Mouse (Mus musculus) myocyte (in vitro differentiated cells): Measurements from ENCODE around the gene Tnik. TPM values are rescaled to one million over a fixed set of nuclear protein-coding genes. Genes with fewer than 3 reads are reported as not detected.

Source experiments
- H3K27me3 ChIP-seq: one replicate; pipeline ENCODE4 v1.6.1; 2011; ENCODE audit not compliant: control insufficient read depth, insufficient read depth, insufficient read length
- H3K36me3 ChIP-seq: one replicate; pipeline ENCODE4 v1.6.1; 2011; ENCODE audit not compliant: control insufficient read depth, insufficient read depth
- H3K4me2 ChIP-seq: one replicate; pipeline ENCODE4 v1.6.1; 2011; ENCODE audit warnings: low read depth, control low read depth
- H3K4me3 ChIP-seq: one replicate; pipeline ENCODE4 v1.5.1; 2011; ENCODE audit warnings: mild to moderate bottlenecking, control low read depth, moderate library complexity
- H3K79me2 ChIP-seq: one replicate; pipeline ENCODE4 v1.6.1; 2011; ENCODE audit not compliant: control insufficient read depth, insufficient read depth
- H3ac ChIP-seq: one replicate; pipeline ENCODE4 v1.6.1; 2011; ENCODE audit not compliant: control insufficient read depth, insufficient read length
- CEBPB ChIP-seq: IDR thresholded peaks from 2 replicates; pipeline ENCODE4 v1.6.1; 2011; ENCODE audit warnings: mild to moderate bottlenecking, moderate library complexity; ENCODE audit not compliant: poor library complexity, insufficient read depth, severe bottlenecking
- E2F4 ChIP-seq: IDR thresholded peaks from one replicate; pipeline ENCODE4 v1.6.1; 2011; ENCODE audit warnings: mild to moderate bottlenecking, control low read depth, moderate library complexity; ENCODE audit not compliant: insufficient read depth
- MAX ChIP-seq: IDR thresholded peaks from one replicate; pipeline ENCODE4 v1.6.1; 2011; ENCODE audit warnings: low read depth, mild to moderate bottlenecking, control low read depth
- MYOD1 ChIP-seq, 3 experiments: IDR thresholded peaks; one replicate each; pipeline ENCODE4 v1.6.1; 2011; ENCODE audit warnings: control low read depth in 2 of 3, low read depth in 2 of 3, mild to moderate bottlenecking in 2 of 3, moderate library complexity in 1 of 3; ENCODE audit not compliant: insufficient read length in 2 of 3, control insufficient read depth in 1 of 3
- MYOG ChIP-seq, 3 experiments: IDR thresholded peaks; one replicate each; pipeline ENCODE4 v1.6.1; 2011; ENCODE audit warnings: control low read depth in 2 of 3, low read depth in 2 of 3, mild to moderate bottlenecking in 2 of 3; ENCODE audit not compliant: insufficient read length in 2 of 3, control insufficient read depth in 1 of 3, insufficient read depth in 1 of 3
- POLR2A ChIP-seq: IDR thresholded peaks from one replicate; pipeline ENCODE4 v1.6.1; 2011; ENCODE audit warnings: low read depth, mild to moderate bottlenecking, control low read depth, moderate library complexity; ENCODE audit not compliant: insufficient read length
- POLR2AphosphoS2 ChIP-seq: IDR thresholded peaks from one replicate; pipeline ENCODE4 v1.6.1; 2011; ENCODE audit warnings: low read depth, control low read depth; ENCODE audit not compliant: insufficient read length
- REST ChIP-seq: IDR thresholded peaks from one replicate; pipeline ENCODE4 v1.6.1; 2011; ENCODE audit warnings: mild to moderate bottlenecking, control low read depth, moderate library complexity; ENCODE audit not compliant: insufficient read depth, insufficient read length
- SRF ChIP-seq: IDR thresholded peaks from one replicate; pipeline ENCODE4 v1.6.1; 2011; ENCODE audit warnings: low read depth; ENCODE audit not compliant: control insufficient read depth, insufficient read length
- TCF12 ChIP-seq: IDR thresholded peaks from one replicate; pipeline ENCODE4 v1.6.1; 2011; ENCODE audit warnings: mild to moderate bottlenecking, control low read depth; ENCODE audit not compliant: poor library complexity, insufficient read depth, severe bottlenecking
- TCF3 ChIP-seq: IDR thresholded peaks from one replicate; pipeline ENCODE4 v1.6.1; 2011; ENCODE audit warnings: low read depth, control low read depth; ENCODE audit not compliant: insufficient read length
- USF1 ChIP-seq: IDR thresholded peaks from one replicate; pipeline ENCODE4 v1.6.1; 2011; ENCODE audit warnings: low read depth, mild to moderate bottlenecking, control low read depth, moderate library complexity
- polyA plus RNA-seq: library from polyadenylated mRNA; unstranded; fragments of >200 nt; fragmentation: generic; extraction: Trizol; gene quantifications from one replicate; pipeline ENCODE4 v1.2.1, GENCODE M21; 2012; ENCODE audit warnings: missing spikeins

Tnik gene
- polyA plus RNA-seq, 1 experiment = 1.8 TPM

DNA sequence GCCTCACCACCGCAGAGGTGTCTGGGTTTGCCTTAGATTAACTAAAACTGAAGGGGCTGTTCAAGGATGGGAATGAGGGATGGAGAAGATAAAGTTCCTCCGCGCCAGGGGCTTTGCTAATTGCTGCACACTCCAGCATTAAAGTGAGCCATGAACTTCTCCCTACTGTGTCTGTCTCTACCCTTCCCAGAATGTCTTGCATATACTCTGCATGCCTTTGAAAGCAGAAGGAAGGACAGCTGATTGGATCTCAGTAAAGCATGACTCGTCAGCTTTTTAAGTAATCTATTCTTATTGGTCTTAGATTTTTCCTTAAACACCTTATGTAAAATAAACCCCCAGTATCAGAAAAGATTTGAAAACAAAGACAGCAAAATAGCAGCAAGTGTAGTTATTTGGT is 203.7 kb downstream of the Tnik start:
- Histone ChIP-seq H3K79me2 (no peaks in the 10 kb centered on the region), H3K27me3 (no peaks in the 10 kb centered on the region), H3K4me3 (no peak overlapping the region), H3K36me3 (no peaks in the 10 kb centered on the region), H3ac (no peak overlapping the region), H3K4me2 (no peak overlapping the region)
- TF ChIP-seq TCF12 = no peak
- TF ChIP-seq CEBPB = no peak
- no peak for TF ChIP-seq USF1
- TF ChIP-seq TCF3 = no peak
- no peak for TF ChIP-seq E2F4
- no peak for TF ChIP-seq MYOD1 (IDR thresholded peaks at IDR 0.05; ENCODE audit: control insufficient read depth in 1 of 3, insufficient read length in 2 of 3, low read depth in 2 of 3)

- Histone ChIP-seq H3ac (no peak overlapping the region), H3K79me2 (no peaks in the 10 kb centered on the region), H3K4me2 (peak overlapping the region; percentile 19), H3K4me3 (no peak overlapping the region), H3K27me3 (no peaks in the 10 kb centered on the region), H3K36me3 (no peaks in the 10 kb centered on the region)
- TF ChIP-seq TCF12 (no peak), CEBPB (no peak), MAX (no peak), USF1 (no peak), REST (no peak)
These were observed 204.2 kb downstream of the Tnik start for GRCm38 (mm10) chr3:28467148-28467754.

DNA sequence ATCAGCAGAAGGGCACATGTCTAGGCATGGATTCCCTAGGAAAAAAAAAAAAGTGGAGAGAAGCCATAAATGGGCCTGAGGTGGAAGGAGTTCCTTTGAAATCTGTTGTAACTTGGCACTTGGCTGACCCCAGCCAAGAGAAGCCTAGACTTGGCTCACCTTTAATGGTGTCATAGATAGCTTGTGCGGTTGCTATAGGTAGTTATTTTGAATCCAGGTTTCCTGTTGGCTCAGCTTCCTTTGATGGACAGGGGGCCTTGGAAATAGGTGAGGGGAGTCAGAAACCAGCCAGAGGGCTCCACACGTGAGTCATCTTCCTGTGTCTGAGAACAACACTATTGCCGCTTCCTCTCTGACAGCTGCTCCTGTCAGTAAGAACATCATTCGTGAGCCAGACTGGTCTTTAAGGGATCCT is 204.9 kb downstream of the Tnik start:
- Histone ChIP-seq H3K79me2 (no peaks in the 10 kb centered on the region), H3ac (no peak overlapping the region), H3K4me2 (peak overlapping the region; percentile 19), H3K27me3 (no peaks in the 10 kb centered on the region), H3K4me3 (no peak overlapping the region), H3K36me3 (no peaks in the 10 kb centered on the region)
- TF ChIP-seq USF1 = no peak
- peak; percentile 57 for TF ChIP-seq TCF3
- TF ChIP-seq TCF12 = peak; percentile 59
- no peak for TF ChIP-seq POLR2AphosphoS2
- no peak for TF ChIP-seq REST
- peak in 2 of 3 experiments; percentile 49 to 70 for TF ChIP-seq MYOG (IDR thresholded peaks at IDR 0.05; ENCODE audit: control insufficient read depth in 1 of 3, insufficient read depth in 1 of 3, insufficient read length in 2 of 3, low read depth in 2 of 3)
- peak; percentile 95 to 97 (median 97) for TF ChIP-seq MYOD1 (IDR thresholded peaks at IDR 0.05; ENCODE audit: control insufficient read depth in 1 of 3, insufficient read length in 2 of 3, low read depth in 2 of 3)
- peak; percentile 44 for TF ChIP-seq SRF

- H3K79me2 ChIP-seq = no peaks in the 10 kb centered on the region
- TF ChIP-seq MYOD1 (IDR thresholded peaks at IDR 0.05; ENCODE audit: control insufficient read depth in 1 of 3, insufficient read length in 2 of 3, low read depth in 2 of 3) (no peak), USF1 (no peak), MAX (no peak), TCF12 (no peak), TCF3 (no peak), POLR2A (no peak), CEBPB (no peak), REST (no peak), POLR2AphosphoS2 (no peak), SRF (no peak), E2F4 (no peak), MYOG (IDR thresholded peaks at IDR 0.05; ENCODE audit: control insufficient read depth in 1 of 3, insufficient read depth in 1 of 3, insufficient read length in 2 of 3, low read depth in 2 of 3) (no peak)
These were observed 210.4 kb downstream of the Tnik start for GRCm38 (mm10) chr3:28473439-28473838.

GRCm38 (mm10) chr3:28477373-28477772 is 214.4 kb downstream of the Tnik start:
- Histone ChIP-seq H3K79me2 (no peaks in the 10 kb centered on the region), H3K27me3 (no peaks in the 10 kb centered on the region), H3K4me2 (no peak overlapping the region), H3K4me3 (no peak overlapping the region), H3ac (no peak overlapping the region), H3K36me3 (no peaks in the 10 kb centered on the region)
- TF ChIP-seq POLR2A (no peak), MYOD1 (IDR thresholded peaks at IDR 0.05; ENCODE audit: control insufficient read depth in 1 of 3, insufficient read length in 2 of 3, low read depth in 2 of 3) (no peak), MYOG (IDR thresholded peaks at IDR 0.05; ENCODE audit: control insufficient read depth in 1 of 3, insufficient read depth in 1 of 3, insufficient read length in 2 of 3, low read depth in 2 of 3) (no peak), E2F4 (no peak), CEBPB (no peak), SRF (no peak), REST (no peak), TCF3 (no peak), TCF12 (no peak), USF1 (no peak), MAX (no peak), POLR2AphosphoS2 (no peak)

More at GRCm38 (mm10) chr3:28473439-28473838, 210.4 kb downstream of the Tnik start:
- Histone ChIP-seq H3K36me3 (no peaks in the 10 kb centered on the region), H3K27me3 (no peaks in the 10 kb centered on the region), H3K4me3 (no peak overlapping the region), H3K4me2 (no peak overlapping the region), H3ac (no peak overlapping the region)
